Mouse (Mus musculus) limb, embryonic 10.5 days (tissue): ENCODE data around the gene Gprin2. TPM values are rescaled to one million over a fixed set of nuclear protein-coding genes. Genes with fewer than 3 reads are reported as not detected.

Source experiments
- polyA plus RNA-seq: library from polyadenylated mRNA; unstranded; fragments of >200 nt; fragmentation: Nextera tagmentation; extraction: Ambion mirVana; gene quantifications from 2 replicates; pipeline ENCODE4 v1.2.1, GENCODE M21; 2016

Gprin2 gene
- polyA plus RNA-seq, 1 experiment from 2014 or later, result 0.43 TPM

Other genes with a start within 250 kb of the Gprin2 start
- not detected in 2 replicates for gene Rbp3, start 247.7 kb downstream of the Gprin2 start, polyA plus RNA-seq
- 0.04 and 0.08 TPM in 2 replicates for gene Zfp488, start 222.9 kb downstream of the Gprin2 start, polyA plus RNA-seq
- not detected in 2 replicates for gene Gm30083, start 186.5 kb downstream of the Gprin2 start, polyA plus RNA-seq
- gene Gm5460, start 184.9 kb downstream of the Gprin2 start, polyA plus RNA-seq, result not detected in 2 replicates
- not detected in 2 replicates for gene Antxrl, start 148.9 kb downstream of the Gprin2 start, polyA plus RNA-seq
- 0.65 and 0.70 TPM in 2 replicates for gene Anxa8, start 115.7 kb downstream of the Gprin2 start, polyA plus RNA-seq
- gene A630023A22Rik, start 98.9 kb downstream of the Gprin2 start, polyA plus RNA-seq, result not detected in 2 replicates
- not detected in 2 replicates for gene Npy4r, start 49.2 kb downstream of the Gprin2 start, polyA plus RNA-seq
- 0.05 TPM in 1 of 2 replicates, not detected in the other for gene Syt15, start 17.9 kb upstream of the Gprin2 start, polyA plus RNA-seq
- gene Shld2, start 108.8 kb upstream of the Gprin2 start, polyA plus RNA-seq, result 9.6 and 10.0 TPM in 2 replicates
- gene Glud1, start 109.1 kb upstream of the Gprin2 start, polyA plus RNA-seq, result 67.6 and 74.6 TPM in 2 replicates
- gene Fam25c, start 153.8 kb upstream of the Gprin2 start, polyA plus RNA-seq, result not detected in 2 replicates
- gene Sncg, start 173.1 kb upstream of the Gprin2 start, polyA plus RNA-seq, result 2.0 and 3.8 TPM in 2 replicates
- 6.9 and 7.8 TPM in 2 replicates for gene Mmrn2, start 173.8 kb upstream of the Gprin2 start, polyA plus RNA-seq